Mouse (Mus musculus) T-helper 17 cell (primary cell): ENCODE results near the gene Gm11549.

Source experiments
- in situ Hi-C, 2 experiments: fragments of 300-600 bp; cut with MboI, MseI; formaldehyde crosslinking; loops; 1 replicate in 1 of 2; 2 replicates in 1 of 2; pipeline ENCODE4 v1.15.1; 2025; ENCODE audit warnings: high pct_unique_total_duplicates in 2 of 2

The Gm11549 gene

DNA sequence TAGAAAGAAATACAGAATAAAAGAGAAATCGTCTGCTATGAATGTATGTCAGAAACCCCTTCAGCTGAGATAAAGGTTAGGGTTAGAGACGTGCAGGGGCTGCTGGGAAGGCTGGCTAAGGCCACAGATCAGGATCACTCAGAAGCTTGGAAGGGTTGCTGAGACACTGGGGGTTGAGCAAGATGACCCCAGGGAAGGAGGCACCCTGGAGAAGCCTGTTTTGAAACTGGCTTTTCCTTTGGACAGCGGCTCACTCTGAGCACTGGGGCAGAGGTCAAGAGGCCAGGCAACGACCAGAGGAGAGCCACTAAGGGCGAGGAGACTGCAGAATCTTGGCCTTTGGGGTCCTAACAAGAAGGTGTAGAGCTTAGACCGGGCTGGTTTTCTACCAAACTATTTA is 35.4 kb downstream of the Gm11549 start:
- in situ Hi-C loops: loop anchor here (5.0 to 25.0 kb wide), 2 partner anchors 34 to 799 kb away; no protein-coding TSS in a partner anchor

DNA sequence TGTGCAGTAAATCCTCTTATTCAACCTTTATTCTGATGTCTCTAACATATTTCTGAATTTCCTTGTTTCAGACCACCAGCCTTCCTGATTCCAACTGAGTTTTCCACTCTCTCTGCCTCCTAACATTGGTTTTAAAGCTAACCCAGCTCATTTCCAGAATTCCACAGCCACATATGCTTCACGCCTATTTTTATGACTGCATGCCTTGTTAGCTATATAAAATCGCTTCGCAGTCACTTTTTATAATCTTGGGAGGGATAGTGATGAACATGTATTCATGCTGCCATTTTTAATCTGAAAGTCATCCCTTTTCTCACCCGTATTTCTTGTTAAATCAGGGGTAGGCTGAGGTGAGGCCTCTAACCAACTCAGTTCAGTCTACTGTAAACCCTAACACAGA is 37.3 kb downstream of the Gm11549 start:
- in situ Hi-C loops: loop anchor here in 1 of 2 experiments (25.0 kb wide), 1 partner anchor 797 kb away; no protein-coding TSS in a partner anchor

DNA sequence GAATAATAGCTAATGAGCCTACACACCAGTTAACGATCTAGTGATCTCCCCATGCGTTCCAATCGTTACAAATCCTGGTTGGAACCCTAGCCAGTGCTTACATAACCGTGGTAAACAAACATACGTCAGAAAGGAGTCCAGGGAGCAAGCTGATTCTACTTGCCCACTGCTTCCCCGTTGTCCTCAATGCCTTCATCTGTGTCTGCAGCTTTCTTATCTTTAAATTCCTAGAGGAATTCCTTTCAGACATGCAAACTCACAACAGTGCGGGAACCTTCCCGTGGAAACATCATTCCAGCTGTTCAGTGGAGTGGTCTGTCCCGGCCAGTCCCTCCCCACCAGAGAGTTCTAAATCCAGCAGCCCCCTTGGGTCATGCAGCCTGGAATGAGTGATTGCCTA is 38.7 kb downstream of the Gm11549 start:
- in situ Hi-C loops: loop anchor here in 1 of 2 experiments (25.0 kb wide), 1 partner anchor 796 kb away; no protein-coding TSS in a partner anchor

DNA sequence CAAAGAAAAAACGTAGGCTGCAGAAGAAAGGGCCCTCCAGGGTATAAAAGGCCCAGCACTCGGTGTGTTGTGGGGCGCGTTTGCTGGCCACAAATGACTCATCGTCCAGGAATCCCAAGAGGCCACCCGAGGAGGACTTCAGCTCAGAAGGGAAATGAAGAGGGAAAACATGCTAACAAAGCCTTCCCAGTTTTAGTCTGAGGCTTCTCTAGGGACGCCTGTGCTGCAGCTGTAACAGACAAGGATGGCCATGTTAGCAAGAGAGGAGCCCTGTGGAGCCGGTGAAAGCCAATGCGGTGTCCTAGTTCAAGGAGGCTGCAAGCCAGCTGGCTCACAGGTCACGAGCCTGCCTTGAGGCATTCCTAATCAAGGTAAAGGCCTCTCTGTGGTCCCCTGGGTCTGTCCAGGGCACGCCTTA is 39.8 kb downstream of the Gm11549 start:
- in situ Hi-C loops: loop anchor here in 1 of 2 experiments (25.0 kb wide), 1 partner anchor 794 kb away; no protein-coding TSS in a partner anchor

DNA sequence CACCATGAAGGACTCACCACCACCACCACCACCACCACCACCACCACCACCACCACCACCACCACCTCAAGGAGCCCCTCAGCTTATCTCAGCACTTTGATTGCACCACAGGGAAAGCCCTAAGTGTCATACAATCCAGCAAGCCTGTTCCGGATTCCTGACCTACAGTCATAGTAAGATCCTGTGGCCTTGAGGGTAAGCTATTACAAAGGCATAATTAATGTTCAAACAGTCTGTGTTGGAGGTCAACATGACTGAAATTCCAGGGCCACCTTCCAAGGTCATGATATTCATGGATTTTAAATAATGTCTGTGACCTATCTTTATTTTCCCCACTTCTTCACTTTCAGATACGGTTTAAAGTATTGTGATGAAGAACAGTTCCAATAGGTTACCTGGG is 41.1 kb downstream of the Gm11549 start:
- in situ Hi-C loops: loop anchor here in 1 of 2 experiments (25.0 kb wide), 1 partner anchor 793 kb away; no protein-coding TSS in a partner anchor

DNA sequence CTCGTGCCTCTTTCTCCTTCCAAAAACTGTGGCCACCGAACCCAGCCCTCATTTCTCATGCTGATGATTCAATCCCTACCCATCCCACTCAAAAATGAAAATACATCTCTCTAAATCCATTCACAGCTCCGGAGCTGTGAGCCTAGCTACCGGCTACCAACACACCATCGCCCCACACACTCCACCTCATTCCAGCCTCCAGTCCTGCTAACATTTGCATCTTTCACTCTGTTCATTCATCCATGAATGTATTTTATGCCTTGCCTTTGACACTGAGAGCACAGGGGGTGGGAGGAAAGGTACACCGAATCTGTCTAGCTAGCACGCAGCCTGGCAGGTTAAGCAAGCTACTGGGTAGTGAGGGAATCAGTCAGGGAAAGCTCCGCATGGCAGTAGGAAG is 42.8 kb downstream of the Gm11549 start:
- in situ Hi-C loops: loop anchor here (5.0 to 25.0 kb wide), 2 partner anchors 79 to 791 kb away; no protein-coding TSS in a partner anchor

DNA sequence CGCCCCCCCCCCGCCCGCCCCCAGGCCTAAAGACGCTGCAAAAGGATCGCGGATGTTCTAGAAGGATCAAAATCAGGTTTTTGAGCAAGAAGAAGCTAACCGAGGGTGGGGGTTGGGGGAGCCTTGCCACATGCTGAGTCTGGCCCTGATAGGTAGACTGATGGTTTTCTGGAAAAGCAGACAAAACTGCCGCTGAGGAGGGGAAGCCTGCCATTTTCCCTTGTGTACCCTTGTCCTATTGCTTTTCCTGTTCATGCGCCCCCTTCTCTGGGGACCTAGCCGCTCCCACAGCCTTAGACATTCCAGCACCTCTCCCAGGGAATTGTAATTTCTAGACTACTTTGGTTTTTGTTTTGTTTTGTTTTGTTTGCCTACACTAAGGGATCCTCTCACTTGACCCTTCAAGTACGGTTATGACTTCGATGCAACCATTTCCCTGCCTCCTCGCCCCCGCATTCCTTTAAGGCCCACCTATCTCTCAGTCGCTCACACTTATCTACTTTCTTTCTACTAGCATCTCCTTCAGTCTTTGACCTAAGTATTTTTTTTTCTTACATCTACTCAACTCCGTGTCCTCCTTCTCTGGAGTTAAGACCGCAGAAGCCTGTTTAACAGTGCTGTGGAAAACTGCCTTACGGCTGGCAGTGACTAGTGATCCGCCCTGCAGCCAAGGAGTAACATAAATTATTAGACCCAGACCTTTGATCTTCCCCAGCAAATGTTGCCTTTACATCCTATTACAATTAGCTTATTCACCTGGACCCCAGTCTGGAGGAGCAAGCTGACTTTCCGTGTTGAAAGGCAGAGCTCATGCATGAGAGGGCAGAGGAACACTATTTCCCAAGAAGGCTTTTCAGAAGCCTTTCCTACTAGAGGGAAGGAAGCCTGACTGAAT is 45.1 kb downstream of the Gm11549 start:
- in situ Hi-C loops: loop anchor here (5.0 to 25.0 kb wide), 2 partner anchors 81 to 789 kb away; no protein-coding TSS in a partner anchor

DNA sequence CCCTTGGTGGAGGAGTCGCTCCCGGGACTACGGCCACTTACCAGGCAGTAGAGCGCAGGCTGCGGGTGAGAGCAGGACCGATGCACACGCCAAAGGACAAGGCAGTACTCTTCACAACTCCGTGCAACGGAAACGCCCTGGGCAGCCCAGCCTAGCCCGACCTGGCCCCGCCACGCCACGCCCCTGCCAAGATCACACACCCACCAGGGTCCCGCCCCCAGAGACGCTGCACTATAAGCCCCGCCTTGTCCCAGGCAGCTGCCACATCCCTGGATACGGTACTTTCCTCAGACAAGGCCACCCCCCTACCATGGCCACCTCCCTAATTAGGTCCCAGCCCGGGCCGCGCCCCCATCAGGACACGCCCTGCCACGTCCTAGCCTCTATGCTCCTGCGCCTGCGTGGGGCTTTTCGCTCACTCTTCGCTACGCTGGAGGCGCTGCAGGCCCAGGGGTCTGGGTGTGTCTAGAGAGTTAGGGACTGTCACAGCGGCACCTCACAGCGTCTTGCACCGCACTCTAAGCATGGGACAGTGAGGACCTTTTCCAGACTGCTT is 46.0 kb downstream of the Gm11549 start, which contains the start of the genes Anxa5 and 1810062G17Rik:
Gene Anxa5, minus strand, starts transcription at position 363 of the 556 bp plus-strand sequence.
Gene 1810062G17Rik, plus strand, starts transcription at position 406 of the 556 bp plus-strand sequence.
- in situ Hi-C loops: loop anchor here (5.0 to 25.0 kb wide), 2 partner anchors 82 to 788 kb away; no protein-coding TSS in a partner anchor

DNA sequence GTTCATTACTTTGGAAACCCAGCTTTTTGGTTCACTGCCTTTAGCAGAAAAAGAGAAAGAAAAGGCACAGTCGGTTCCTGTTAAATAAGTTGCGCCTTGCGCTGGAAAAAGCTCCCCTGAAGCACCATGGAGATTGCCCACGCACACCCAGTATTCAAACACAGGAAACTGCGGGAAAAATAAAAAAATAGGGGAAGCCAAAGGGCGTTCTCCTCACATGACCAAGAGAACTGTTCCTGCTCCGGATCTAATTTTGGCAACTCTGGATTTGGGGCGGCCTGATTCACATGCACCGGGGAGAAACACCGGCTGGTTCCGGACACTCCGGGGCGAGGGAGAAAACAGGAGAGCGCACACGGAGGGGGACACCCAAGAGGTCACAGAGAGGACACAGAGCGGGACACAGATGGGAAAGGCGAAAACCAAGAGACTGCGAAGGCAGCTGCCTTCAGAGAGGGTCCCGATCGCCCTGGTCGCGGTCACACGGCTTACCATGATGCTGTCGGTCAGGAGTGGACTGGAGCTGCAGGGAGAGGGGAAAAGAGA is 46.6 kb downstream of the Gm11549 start:
- in situ Hi-C loops: loop anchor here (5.0 to 25.0 kb wide), 4 partner anchors 82 to 1187 kb away; no protein-coding TSS in a partner anchor

DNA sequence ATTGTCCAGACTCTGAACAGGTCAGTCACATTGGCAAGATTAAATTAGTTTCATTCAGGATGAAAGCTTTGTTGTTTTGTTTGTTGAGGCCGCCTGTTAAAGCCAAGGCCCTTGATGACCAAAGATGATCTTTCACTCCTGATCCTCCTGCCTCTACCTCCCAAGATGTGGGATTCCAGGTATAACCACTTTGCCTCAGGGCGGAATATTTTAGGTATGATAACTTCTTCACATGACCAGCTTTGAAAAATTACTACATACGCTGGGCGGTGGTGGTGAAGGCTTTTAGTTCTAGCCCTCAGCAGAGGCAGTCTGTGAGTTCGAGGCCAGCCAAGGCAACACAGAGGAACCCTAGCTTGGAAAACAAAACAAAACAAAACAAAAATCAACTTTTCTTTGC is 47.2 kb downstream of the Gm11549 start:
- in situ Hi-C loops: loop anchor here in 1 of 2 experiments (5.0 to 25.0 kb wide), 2 partner anchors 712 to 1188 kb away; no protein-coding TSS in a partner anchor

DNA sequence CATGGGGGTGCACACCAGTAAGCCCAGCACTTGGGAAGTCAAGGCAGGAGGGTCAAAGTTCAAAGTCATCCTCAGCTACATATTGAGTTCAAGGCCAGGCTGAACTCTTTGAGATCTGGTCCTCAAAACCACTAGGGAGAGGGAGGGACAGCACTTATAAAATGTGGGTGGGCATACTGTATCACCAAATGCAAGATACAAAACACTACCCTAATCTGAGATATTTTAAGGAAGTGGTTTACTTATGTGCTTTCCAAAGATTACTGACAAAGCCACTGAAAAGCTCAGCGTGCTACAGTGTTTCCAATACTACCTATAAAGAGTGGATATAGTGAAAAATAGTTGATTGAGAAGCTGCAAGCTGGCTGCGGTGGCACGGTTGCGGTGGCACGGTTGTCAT is 48.4 kb downstream of the Gm11549 start:
- in situ Hi-C loops: loop anchor here in 1 of 2 experiments (5.0 to 25.0 kb wide), 2 partner anchors 711 to 1189 kb away; no protein-coding TSS in a partner anchor

DNA sequence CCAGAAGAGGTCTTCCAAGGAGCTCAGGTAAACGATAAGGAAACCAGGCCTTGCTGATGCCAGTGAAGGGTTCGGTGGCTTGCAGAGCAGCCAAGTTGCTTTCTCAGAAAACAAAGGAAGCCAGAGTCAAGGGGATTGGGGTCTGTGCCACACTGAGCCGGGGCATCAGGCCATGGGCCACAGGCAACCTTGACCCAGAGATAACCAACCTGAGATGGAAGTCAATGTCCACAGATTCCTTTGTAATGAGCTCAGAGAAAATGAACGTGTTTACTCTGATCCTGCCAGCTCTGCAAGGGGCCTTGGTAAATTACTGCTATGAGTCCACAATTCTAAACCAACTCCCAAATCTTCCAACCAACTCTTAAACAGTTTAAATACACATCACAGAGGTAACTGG is 49.8 kb downstream of the Gm11549 start:
- in situ Hi-C loops: loop anchor here in 1 of 2 experiments (5.0 to 25.0 kb wide), 2 partner anchors 710 to 1190 kb away; no protein-coding TSS in a partner anchor

DNA sequence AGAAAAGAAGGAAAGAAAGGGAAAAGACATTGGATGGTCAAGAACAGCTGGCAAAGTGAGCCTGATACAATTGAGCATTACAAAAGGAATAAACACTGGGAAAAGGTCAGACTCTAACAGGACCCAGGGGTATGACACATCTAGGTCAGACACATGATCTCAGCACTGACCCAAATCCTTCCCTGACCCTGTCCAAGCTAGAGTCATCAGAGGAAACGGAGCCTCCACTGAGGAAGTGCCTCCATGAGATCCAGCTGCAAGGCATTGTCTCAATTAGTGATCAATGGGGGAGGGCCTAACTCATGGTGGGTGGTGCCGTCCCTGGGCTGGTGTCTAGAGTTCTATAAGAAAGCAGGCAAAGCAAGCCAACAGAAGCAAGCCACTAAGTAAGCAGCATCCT is 52.7 kb downstream of the Gm11549 start:
- in situ Hi-C loops: loop anchor here in 1 of 2 experiments (5.0 to 25.0 kb wide), 3 partner anchors 68 to 1193 kb away; no protein-coding TSS in a partner anchor

DNA sequence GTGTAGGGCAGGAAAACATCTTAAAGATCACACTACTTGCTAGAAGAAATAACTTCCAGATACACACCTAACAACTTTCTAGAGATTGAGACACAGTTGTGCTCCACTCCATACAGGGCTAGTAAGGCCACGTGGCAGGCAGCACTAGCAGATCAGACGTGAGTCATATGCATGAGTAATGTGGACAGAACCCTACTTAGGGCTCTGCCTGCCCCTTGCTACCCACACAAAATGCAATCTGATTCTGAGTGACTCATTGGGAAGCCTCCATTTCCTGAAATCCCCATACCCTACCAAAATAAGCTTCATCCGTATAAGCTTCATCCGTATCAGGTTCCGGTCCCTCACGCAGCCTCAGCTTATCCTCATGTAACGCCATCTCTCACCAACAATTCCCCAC is 54.0 kb downstream of the Gm11549 start:
- in situ Hi-C loops: loop anchor here in 1 of 2 experiments (5.0 to 25.0 kb wide), 3 partner anchors 70 to 1195 kb away; no protein-coding TSS in a partner anchor

DNA sequence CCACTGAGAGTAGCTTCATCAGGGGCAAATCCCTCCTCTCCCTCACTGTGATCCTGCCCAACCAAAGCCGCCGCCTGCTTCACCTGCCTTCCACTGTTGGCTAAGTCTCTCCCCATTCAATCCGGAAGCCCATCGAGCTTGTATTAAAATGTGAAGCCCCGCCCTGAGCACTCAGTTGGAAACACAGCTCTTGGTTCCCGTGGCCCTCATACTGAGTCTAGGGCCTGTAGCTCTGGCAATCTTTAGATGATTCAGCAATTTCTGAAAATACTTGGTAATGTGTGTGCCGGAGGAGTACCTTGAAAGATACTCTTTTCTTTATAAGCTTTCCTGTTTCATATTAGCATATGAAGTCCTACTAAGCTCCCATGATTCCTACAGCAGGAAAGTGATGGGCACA is 56.1 kb downstream of the Gm11549 start:
- in situ Hi-C loops: loop anchor here in 1 of 2 experiments (5.0 to 25.0 kb wide), 3 partner anchors 72 to 1197 kb away; no protein-coding TSS in a partner anchor
